Mouse (Mus musculus) retina, embryonic 14.5 days (tissue): ENCODE results near the gene Mad2l1bp.

Source experiments
- DNase-seq: peaks from one replicate; pipeline ENCODE4 v3.0.0-alpha.2; 2015; ENCODE audit warnings: low spot score

Mad2l1bp gene

DNA sequence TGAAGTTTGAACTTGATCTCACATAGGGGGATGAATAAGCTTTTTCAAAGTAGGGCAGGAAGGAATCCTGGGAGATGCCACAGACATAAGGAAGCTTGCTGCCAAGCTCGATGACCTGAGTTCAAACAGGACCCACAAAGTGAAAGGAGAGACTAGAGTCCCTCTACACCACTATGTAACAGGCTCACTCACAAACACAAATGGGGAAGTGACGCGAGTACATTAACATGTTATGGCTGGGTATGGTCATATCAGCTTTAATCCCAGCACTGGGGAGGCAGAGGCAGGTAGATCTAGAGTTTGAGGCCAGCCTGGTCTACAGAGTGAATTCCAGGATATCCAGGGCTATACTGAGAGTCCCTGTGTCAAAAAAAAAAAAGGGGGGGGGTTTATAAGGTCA lies 983 bp upstream of the Mad2l1bp start:
- no peak for DNase-seq

DNA sequence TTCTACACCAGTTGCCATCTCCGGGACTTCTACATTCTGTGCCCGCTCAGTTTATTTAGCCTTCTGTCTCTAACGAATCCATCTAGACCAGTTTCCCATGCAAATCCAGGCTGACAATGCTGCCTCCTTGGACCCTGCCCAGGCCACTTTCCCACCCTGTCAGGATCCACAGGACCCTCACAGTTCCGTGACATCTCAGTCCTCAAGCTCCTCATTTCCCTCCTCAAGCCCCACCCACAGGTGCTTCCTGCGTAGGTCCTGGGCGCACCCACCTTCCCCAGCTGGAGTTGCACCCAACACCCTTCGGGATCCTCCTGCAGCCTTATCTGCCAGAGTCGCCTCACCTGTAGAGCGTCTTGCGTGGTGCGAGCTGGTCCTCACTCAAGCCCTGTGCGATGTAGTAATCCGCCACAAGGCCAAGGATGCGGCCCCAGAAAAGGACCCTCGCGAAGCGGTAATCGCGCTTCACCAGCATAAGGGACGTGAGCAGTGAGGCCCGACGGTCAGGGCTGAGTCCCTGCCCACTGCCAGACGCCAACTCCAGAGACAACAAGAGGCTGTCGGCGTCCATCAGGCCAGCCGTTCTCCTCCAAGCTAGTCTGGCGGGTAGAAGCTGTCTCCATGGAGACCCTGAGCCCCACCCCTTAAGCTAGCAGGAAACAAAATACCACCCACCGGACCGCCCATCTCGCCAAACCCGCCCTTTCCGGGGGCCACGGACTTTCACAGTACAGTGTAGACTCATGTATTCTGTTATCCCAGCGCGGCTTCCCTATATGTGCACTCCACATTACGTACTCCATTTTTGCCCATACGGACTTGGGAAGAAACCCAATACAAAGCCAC lies 9.6 kb downstream of the Mad2l1bp start, which contains the start of gene Rsph9:
Rsph9 (minus strand) TSS at position 639 of the 846 bp plus-strand sequence.
- peak; percentile 88 for DNase-seq

DNA sequence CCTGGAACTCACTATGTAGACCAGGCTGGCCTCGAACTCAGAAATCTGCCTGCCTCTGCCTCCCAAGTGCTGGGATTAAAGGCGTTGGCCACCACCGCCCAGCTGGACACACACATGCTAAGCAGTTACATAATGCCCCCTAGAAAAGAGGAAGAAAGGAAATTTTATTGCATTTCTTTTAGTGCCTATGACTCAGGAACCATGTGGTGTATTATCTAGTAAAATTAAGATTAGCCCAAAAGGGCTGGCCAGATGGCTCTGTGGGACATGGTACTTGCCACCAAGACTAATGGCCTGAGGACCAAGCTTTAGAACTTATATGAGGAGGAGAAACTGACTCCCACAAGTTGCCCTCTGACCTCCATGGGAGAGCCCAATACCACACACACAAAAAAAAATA lies 13.5 kb downstream of the Mad2l1bp start:
- no peak for DNase-seq

DNA sequence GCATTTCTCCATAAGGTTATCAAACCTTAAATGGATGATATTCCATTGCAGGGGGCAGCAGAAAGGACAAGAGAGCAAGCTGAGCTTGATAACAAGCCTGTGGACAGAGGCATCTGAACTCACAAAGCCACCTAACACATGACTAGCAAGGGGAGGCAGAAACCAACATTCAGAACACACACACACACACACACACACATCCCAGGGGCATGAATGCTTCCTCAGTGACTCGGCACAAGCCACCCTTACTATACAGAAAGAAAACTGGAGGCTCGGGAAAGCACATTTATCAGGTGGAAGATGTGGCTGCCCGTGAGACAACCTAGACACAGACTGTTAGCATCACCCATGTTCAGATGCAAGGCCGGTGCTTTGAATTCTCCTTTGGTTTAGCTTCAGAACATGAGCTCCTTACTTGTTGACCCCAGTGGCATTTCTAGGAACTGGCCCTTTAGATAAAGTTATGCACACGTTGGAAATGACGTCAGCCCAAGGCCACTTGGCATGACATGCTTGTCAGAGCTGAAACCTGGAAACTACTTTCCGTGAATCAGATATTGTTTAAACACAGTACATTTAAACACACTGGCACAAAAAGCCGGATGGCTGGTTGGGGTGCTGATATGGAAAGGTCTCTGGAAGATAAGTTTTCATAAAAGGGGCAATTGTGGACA lies 14.7 kb downstream of the Mad2l1bp start:
- no peak for DNase-seq

GRCm38 (mm10) chr17:46132862-46133261 lies 20.5 kb downstream of the Mad2l1bp start:
- DNase-seq, result no peak

DNA sequence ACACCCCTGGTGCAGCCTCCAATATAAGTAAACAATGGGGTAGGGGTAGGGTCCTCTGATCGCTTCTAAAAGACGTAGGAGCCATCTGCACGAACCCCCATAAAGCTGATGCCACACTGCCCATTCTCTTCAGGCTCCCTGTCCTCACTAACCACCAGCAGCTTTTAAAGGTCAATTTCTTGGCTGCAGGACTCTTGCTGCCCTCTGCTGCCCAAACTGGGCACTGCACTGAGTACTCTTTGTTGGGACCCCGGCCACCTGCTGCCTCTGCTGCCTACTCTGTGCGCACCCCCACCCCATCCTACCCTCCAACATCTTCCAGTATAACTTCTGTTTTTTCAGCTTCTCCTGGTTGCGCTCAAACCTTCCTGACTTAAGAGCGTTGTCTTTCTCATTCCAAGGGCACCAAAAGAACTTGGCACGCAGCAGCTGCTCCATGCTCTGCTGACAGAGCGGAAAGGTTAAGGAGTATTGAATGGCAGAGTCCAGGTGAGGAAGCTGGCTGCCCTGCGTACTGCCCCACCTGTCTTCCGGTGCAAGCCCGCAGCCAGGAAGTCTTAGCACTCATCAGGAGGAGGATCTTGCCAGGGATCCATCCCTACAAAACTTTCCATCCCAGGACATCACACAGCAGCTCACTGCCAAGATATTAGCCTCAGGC lies 21.2 kb downstream of the Mad2l1bp start:
- DNase-seq, result peak; percentile 93

DNA sequence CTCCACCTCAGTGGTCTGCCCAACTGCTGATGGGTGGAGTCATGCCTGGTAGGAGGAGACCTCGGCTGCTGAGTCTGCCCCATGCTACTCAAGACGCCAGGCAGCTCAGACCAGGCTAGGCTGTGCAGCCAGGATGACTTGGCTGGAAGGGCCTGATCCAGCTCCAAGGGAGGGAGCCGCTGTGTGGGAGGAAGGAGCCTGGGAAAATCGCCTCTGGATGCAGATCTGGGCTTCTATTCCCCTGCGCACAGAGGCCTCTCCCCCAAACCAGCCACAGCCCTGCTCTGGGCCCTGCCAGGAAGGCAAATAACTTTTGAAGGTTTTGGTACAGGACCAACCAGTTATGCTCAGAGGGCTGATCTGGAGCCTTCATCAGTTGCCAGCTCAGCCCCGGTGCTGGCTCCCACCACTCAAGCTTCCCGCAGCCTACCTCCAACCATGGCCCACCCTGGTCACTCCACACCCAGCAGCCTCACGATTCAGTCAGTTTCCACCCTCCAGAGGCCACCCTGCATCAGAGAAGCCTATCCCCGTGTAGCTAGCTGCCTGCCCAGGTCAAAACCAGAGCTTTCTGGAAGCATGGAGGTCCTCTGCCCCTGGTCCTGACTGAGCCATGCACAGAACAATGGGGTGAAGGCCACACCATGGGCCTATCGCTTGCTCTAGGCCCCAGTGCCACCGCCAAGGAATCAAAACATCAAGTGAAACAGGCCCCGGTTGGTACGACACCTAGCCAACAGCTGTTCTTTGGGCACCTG lies 23.4 kb downstream of the Mad2l1bp start:
- DNase-seq, result no peak

DNA sequence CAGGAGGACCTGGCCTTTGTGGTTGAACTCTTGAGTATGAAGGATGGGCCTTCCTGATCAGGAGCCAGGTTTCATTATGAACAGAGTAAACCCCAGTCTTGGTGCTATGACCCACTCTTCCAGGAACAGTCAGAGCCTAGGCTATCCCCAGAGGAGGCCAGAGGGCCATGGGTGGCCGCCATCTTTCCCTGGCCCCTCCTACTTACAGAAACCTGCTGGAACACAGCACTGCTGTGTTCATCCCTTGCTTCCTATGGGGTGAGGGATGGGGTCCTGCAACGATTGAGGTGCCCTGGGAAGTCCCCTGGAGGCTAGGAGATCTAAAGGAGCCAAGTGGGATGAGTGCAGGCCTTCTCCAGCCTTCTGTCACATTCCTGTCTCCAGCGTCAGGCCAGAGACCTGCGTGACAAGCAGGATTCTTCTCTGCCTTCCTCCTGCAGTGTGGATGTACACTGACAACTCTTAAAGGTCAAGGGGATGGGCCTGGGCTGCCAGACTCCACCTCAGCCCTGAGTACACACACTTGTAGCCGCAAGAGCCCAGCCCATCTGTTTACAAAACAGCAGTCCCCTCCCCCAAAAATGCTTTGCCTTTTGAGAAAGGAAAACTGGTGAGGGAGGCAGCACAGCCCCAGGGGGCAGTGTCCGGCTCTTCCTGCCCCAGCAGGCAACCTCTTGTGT lies 25.4 kb downstream of the Mad2l1bp start:
- DNase-seq, result no peak

GRCm38 (mm10) chr17:46126608-46127007 lies 26.7 kb downstream of the Mad2l1bp start:
- no peak for DNase-seq

DNA sequence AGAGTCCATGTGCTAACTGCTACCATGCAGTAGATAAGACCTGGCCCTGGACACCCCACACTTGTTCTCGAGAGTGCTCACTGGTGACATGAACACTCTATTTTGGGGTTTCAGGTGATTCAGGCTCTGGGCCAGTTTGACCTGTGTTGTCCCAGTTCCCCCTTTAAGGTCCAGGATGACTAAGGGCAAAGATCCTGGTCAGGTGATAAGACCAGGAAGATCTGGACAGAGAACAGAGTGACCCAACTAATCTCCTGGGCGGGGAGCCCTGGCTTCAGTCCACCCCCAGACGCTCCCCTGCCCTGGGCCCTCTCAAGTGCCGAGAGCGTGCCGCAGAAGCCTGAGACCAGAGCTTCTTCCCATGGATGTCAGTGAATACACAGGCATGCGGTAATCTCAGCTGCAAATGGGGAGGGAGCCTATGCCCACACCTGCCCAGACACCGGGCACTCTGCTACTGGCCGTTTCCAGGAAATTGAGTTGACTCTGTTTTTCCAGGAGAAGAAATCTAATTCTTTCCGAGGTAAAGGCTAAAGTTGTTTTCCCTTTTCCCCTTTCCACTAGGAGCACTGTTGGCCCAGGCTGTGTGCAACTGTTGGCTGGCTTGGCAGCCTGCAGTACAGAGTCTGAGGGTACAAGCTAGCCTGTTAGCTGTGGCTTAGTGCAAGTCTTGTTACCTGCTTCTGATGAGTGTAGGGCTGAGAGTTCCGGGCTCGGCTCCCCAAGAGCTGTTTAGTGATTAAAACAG lies 29.2 kb downstream of the Mad2l1bp start:
- no peak for DNase-seq

DNA sequence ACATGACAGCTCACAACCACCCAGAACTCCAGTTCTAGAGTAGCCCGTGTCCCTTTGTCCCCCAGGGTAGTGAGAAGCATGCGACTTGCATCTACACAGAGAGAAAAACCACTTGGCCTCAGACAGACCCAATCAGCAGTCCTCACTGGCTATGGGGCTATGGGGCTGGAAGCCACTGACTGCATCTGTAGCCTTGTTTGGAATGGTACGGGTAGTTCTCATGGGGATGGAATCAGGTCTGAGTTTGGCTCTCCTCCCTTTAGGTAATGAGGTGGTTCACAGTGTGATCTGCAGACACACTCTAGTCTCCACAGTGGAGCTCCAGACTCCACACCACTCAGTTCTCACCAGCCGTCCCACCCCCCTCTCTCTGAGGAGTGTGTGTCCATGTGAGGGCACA lies 30.1 kb downstream of the Mad2l1bp start:
- no peak for DNase-seq

DNA sequence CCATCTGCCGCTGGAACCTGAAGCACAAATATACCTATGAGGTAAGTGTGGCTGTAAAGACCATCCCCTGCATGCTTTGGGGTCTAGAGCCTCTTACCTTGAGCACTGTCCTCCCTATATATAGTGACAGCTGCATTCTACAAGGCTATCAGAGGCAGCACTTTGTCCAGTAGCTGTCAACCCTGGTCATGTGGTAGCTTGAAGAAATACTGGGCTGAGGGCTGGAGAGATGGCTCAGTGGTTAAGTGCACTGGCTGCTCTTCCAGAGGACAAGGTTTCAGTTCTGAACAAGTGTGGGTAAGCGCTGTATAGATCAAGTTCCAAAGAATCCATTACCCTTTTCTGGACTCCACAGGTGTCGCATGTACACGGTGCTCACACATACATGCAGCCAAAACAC lies 30.6 kb downstream of the Mad2l1bp start:
- no peak for DNase-seq

DNA sequence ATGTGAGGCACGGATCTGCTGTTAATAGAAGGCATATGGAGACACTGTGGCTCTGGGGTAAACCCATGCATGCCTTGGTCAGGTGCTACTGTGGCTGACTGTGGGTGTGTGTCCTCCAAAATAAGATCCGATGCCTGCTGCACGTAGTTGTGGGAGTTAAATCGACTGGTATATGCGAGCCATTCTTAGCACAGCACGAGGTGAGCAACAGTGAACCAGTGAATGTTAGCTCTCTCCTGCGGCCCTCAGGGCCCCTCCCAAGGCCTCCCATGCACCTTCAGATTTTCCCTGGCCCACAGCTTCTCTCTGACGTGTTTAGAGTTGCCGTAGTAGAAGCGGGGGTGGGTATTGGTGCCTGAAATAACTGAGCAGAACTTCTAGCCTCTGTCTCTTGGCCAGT lies 33.7 kb downstream of the Mad2l1bp start:
- no peak for DNase-seq

DNA sequence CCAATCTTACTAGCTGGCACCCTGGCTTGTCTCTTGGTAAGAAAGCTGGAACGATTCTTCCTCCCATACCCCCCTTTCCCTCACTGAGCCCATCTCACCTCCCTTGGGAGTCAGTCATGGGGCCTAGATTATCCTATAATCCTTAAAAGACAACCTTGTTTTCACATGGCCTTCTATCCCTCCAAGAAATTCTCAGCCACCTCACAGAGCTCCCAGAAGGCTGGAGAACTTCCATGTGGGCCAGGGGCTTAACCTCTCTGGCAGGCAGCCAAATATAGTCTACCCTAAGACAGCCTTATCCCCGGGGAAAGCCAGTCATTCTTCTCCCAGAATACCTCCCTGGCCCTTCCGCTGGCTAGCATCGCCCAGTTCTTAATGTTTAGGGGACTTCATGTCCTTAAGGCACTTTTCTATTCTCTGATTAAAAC lies 34.9 kb downstream of the Mad2l1bp start:
- peak; percentile 33 for DNase-seq

DNA sequence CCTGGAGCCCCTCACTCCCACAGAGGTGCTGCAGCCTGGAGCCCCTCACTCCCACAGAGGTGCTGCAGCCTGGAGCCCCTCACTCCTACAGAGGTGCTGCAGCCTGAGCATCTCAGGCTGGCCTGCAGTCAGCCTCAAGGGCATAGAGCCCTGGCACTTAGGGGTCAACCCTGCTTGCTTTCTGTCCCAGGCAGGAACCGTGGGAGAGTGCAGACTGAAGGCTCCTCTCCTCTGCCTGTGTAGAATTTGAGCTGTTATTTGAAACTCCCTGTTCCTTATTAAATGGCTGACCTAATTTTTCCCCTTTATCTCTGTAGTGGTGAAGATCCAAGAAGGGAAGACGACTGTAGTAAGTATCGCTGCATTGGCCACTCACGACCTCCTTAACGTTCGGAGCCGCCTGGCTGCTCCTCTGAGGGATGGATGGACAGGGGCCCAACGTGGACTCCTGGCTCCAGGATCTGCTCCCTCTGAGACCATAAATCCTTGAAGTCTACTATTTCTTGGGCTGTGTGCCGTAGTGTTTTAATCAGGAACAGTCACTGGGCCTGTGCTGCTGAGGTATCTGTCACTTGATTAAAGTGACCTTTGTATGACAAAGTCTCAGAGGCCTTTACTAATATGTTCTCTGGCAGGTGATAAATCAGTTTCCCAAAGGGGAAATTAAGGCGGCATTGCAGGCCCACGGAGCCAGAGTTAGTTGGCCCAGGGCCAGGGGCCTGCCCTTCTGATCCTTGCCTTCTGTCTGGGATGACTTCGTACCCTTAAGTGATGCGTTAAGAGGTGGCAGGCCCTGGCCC lies 35.5 kb downstream of the Mad2l1bp start:
- DNase-seq, result no peak

DNA sequence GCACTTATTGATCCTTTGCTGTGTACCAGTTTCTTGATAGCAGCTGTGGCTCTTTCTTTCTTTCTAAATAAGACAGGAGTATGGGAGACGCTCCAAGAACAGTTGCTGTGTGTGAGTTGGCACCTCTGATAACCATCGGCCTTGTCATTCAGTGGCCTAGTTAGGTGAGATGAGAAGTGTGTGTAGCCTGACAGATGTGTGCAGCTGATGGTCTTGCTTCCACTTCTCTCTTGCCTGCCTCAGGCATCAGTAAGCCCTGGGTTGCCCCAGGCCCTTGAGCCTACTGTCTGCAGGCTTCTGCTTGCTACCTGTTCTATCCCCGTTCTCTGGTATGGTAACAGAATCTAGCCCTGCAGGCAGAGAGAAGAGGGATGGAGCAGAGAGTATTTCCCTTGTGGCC lies 36.5 kb downstream of the Mad2l1bp start:
- no peak for DNase-seq

- DNase-seq, result no peak
These were observed 37.2 kb downstream of the Mad2l1bp start for GRCm38 (mm10) chr17:46116138-46116537.

GRCm38 (mm10) chr17:46115489-46115888 lies 37.9 kb downstream of the Mad2l1bp start:
- no peak for DNase-seq

GRCm38 (mm10) chr17:46110402-46111289 lies 42.7 kb downstream of the Mad2l1bp start, which contains the start of gene Mrps18a:
Mrps18a (plus strand) TSS chr17:46110986.
- DNase-seq, result peak; percentile 89
